Mouse (Mus musculus): ENCODE measurements around the gene Ccdc60.

Ccdc60 gene

GRCm38 (mm10) chr5:116271511-116272227 is 17.1 kb downstream of the Ccdc60 start:
- in situ Hi-C loops (cut with MseI, MboI) = no loop called here

- in situ Hi-C loops (cut with MseI, MboI) = no loop called here
These were observed 19.3 kb downstream of the Ccdc60 start for GRCm38 (mm10) chr5:116269212-116270145.

GRCm38 (mm10) chr5:116262689-116263088 is 26.1 kb downstream of the Ccdc60 start:
- in situ Hi-C loops (cut with MseI, MboI) = no loop called here

GRCm38 (mm10) chr5:116261944-116262343 is 26.8 kb downstream of the Ccdc60 start:
- in situ Hi-C loops (cut with MseI, MboI) = no loop called here

- in situ Hi-C loops (cut with MseI, MboI) = no loop called here
These were observed 28.4 kb downstream of the Ccdc60 start for GRCm38 (mm10) chr5:116260356-116260755.

GRCm38 (mm10) chr5:116258321-116258860 is 30.4 kb downstream of the Ccdc60 start:
- in situ Hi-C loops (cut with MseI, MboI) = no loop called here

- in situ Hi-C loops (cut with MseI, MboI) = no loop called here
These were observed 34.9 kb downstream of the Ccdc60 start for GRCm38 (mm10) chr5:116253914-116254313.

- in situ Hi-C loops (cut with MseI, MboI) = no loop called here
These were observed 36.6 kb downstream of the Ccdc60 start for GRCm38 (mm10) chr5:116252186-116252585.

- in situ Hi-C loops (cut with MseI, MboI) = no loop called here
These were observed 42.1 kb downstream of the Ccdc60 start for GRCm38 (mm10) chr5:116246642-116247041.

GRCm38 (mm10) chr5:116244476-116244875 is 44.3 kb downstream of the Ccdc60 start:
- in situ Hi-C loops (cut with MseI, MboI) = no loop called here

- in situ Hi-C loops (cut with MseI, MboI) = no loop called here
These were observed 45.2 kb downstream of the Ccdc60 start for GRCm38 (mm10) chr5:116243622-116244021.

- in situ Hi-C loops (cut with MseI, MboI) = loop anchor here (10.0 kb wide), 1 partner anchor 153 kb away; no protein-coding TSS in a partner anchor
These were observed 56.7 kb downstream of the Ccdc60 start for GRCm38 (mm10) chr5:116231841-116232643.

GRCm38 (mm10) chr5:116228414-116228813 is 60.4 kb downstream of the Ccdc60 start:
- in situ Hi-C loops (cut with MseI, MboI) = loop anchor here in 1 of 2 experiments (10.0 kb wide), 1 partner anchor 246 kb away; no protein-coding TSS in a partner anchor

GRCm38 (mm10) chr5:116224023-116224422 is 64.8 kb downstream of the Ccdc60 start:
- in situ Hi-C loops (cut with MseI, MboI) = loop anchor here in 1 of 2 experiments (10.0 kb wide), 1 partner anchor 251 kb away; no protein-coding TSS in a partner anchor

GRCm38 (mm10) chr5:116221916-116222315 is 66.9 kb downstream of the Ccdc60 start:
- in situ Hi-C loops (cut with MseI, MboI) = loop anchor here in 1 of 2 experiments (10.0 kb wide), 1 partner anchor 253 kb away; no protein-coding TSS in a partner anchor

- in situ Hi-C loops (cut with MseI, MboI) = no loop called here
These were observed 69.5 kb downstream of the Ccdc60 start for GRCm38 (mm10) chr5:116219288-116219687.

- in situ Hi-C loops (cut with MseI, MboI) = no loop called here
These were observed 76.1 kb downstream of the Ccdc60 start for GRCm38 (mm10) chr5:116212706-116213105.

GRCm38 (mm10) chr5:116209378-116210091 is 79.2 kb downstream of the Ccdc60 start:
- in situ Hi-C loops (cut with MseI, MboI) = no loop called here

GRCm38 (mm10) chr5:116208741-116209368 is 79.9 kb downstream of the Ccdc60 start:
- in situ Hi-C loops (cut with MseI, MboI) = no loop called here

GRCm38 (mm10) chr5:116202692-116203091 is 86.1 kb downstream of the Ccdc60 start:
- in situ Hi-C loops (cut with MseI, MboI) = no loop called here

Data from mouse trophoblast stem cell (cell line).